Mouse (Mus musculus) forebrain, embryonic 13.5 days (tissue): Measurements from ENCODE around the gene Hyou1. TPM values are rescaled to one million over a fixed set of nuclear protein-coding genes. Genes with fewer than 3 reads are reported as not detected.
A peak's percentile ranks its signal among the peaks of the same experiment; 100 is the strongest.
"Not testable (repeated sequence)": the region's sequence is repeated elsewhere in the genome, so short reads cannot be mapped to it uniquely, and the experiment has no call there.

Experiments
- ATAC-seq: fragments of 200-750 bp; cut with Nextera tagmentation; 2 replicates; pipeline ENCODE4 v1.8.0; 2017
- H3K27ac ChIP-seq: fragments of 300-500 bp; sonication (generic); 2 replicates; pipeline ENCODE4 v1.5.1; 2015; ENCODE audit warnings: inconsistent platforms, mild to moderate bottlenecking, moderate library complexity
- H3K27me3 ChIP-seq: fragments of 300-500 bp; sonication (generic); 2 replicates; pipeline ENCODE4 v1.6.1; 2015; ENCODE audit warnings: mild to moderate bottlenecking, inconsistent platforms
- H3K36me3 ChIP-seq: fragments of 300-500 bp; sonication (generic); 2 replicates; pipeline ENCODE4 v1.6.1; 2015; ENCODE audit warnings: mild to moderate bottlenecking, inconsistent platforms; ENCODE audit not compliant: poor library complexity, severe bottlenecking
- H3K4me1 ChIP-seq: fragments of 300-500 bp; sonication (generic); 2 replicates; pipeline ENCODE4 v1.6.1; 2015; ENCODE audit warnings: inconsistent platforms
- H3K4me2 ChIP-seq: fragments of 300-500 bp; sonication (generic); 2 replicates; pipeline ENCODE4 v1.6.1; 2015; ENCODE audit warnings: inconsistent platforms, mild to moderate bottlenecking, moderate library complexity
- H3K4me3 ChIP-seq: fragments of 300-500 bp; sonication (generic); 2 replicates; pipeline ENCODE4 v1.5.1; 2015; ENCODE audit warnings: mild to moderate bottlenecking, inconsistent platforms
- H3K9ac ChIP-seq: fragments of 300-500 bp; sonication (generic); 2 replicates; pipeline ENCODE4 v1.6.1; 2015; ENCODE audit warnings: mild to moderate bottlenecking, inconsistent platforms
- H3K9me3 ChIP-seq: fragments of 300-500 bp; sonication (generic); replicated peaks from 2 replicates; pipeline ENCODE4 v1.6.1; 2016; ENCODE audit warnings: inconsistent platforms
- WGBS: fragments of 180-500 bp; shearing (Covaris S2); methylation state at CpG from one replicate; pipeline ENCODE4 v1.1.7; 2015; 5-methylcytosine and 5-hydroxymethylcytosine counted together
- polyA plus RNA-seq: library from polyadenylated mRNA; unstranded; fragments of >200 nt; fragmentation: Nextera tagmentation; extraction: Ambion mirVana; gene quantifications from 2 replicates; pipeline ENCODE4 v1.2.1, GENCODE M21; 2015

The Hyou1 gene
- polyA plus RNA-seq, 1 experiment from 2014 or later: 22.4 TPM

DNA sequence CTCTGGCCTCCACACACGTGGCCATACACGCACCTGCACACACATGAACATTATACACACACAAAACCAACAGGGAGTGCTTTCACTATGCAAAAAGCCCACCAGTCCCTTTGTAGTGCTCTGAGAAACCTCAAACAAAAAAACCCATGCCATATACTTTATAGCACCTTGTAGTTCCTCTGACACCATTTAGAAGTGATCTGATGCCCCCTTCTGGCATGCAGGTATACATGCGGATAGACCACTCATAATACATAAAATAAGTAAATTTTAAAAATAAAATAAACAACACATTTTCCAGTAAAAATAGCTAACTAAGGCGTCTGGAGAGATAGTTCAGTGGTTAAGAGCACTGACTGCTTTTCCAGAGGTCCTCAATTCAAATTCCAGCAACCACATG, 22.1 kb upstream of the Hyou1 start:
- Histone ChIP-seq H3K4me1 (peaks cover 11% of the 10 kb centered on the region), H3K9ac (peak overlapping the region; percentile 30; the same call in 1 of the 2 replicates), H3K36me3 (peaks cover 73% of the 10 kb centered on the region), H3K27ac (no peak overlapping the region), H3K4me3 (no peak overlapping the region), H3K4me2 (no peak overlapping the region), H3K9me3 (no peaks in the 10 kb centered on the region), H3K27me3 (no peaks in the 10 kb centered on the region)
- ATAC-seq: no peak
- WGBS: 80% methylated on average over 4 of the region's 4 CpGs

- peaks cover 11% of the 10 kb centered on the region for H3K4me1 ChIP-seq
- peak; percentile 96 for ATAC-seq
- H3K9me3 ChIP-seq: no peaks in the 10 kb centered on the region
- no peaks in the 10 kb centered on the region for H3K27me3 ChIP-seq
- whole genome bisulfite sequencing: under 1% methylated on average over 44 of the region's 44 CpGs
- H3K4me2 ChIP-seq: peak within 1 kb of the TSS; percentile 70
- H3K4me3 ChIP-seq: peak within 1 kb of the TSS; percentile 96
- peak within 1 kb of the TSS; percentile 57 for H3K27ac ChIP-seq
- peak within 1 kb of the TSS; percentile 88 for H3K9ac ChIP-seq
- H3K36me3 ChIP-seq: peaks cover 32% of the 10 kb centered on the region
These were observed 17.9 kb upstream of the Hyou1 start, which contains the start of gene Vps11 for GRCm38 (mm10) chr9:44361190-44361917. Gene Vps11, minus strand, starts transcription at chr9:44361670.

DNA sequence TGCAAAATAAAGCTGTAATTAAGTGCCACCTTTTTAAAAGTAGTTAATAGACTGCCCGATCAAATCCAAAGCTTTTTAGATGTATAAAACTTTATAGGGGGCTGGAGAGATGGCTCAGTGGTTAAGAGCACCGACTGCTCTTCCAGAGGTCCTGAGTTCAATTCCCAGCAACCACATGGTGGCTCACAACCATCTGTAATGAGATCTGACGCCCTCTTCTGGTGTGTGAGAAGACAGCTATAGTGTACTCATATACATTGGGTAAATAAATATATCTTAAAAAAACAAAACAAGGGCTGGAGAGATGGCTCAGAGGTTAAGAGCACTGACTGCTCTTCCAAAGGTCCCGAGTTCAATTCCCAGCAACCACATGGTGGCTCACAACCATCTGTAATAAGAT, 17.4 kb upstream of the Hyou1 start:
- WGBS: 46% methylated on average over 4 of the region's 4 CpGs
- ATAC-seq: peak; percentile 59; the same call in 1 of the 2 replicates
- not testable (repeated sequence) for H3K27me3 ChIP-seq, H3K9me3 ChIP-seq
- H3K4me3 ChIP-seq: peak overlapping the region; percentile 96
- peak overlapping the region; percentile 70 for H3K4me2 ChIP-seq
- H3K9ac ChIP-seq: peak overlapping the region; percentile 88; the same call in 1 of the 2 replicates
- peaks cover 11% of the 10 kb centered on the region for H3K4me1 ChIP-seq
- peaks cover 26% of the 10 kb centered on the region for H3K36me3 ChIP-seq
- H3K27ac ChIP-seq: peak overlapping the region; percentile 40; the same call in 1 of the 2 replicates

DNA sequence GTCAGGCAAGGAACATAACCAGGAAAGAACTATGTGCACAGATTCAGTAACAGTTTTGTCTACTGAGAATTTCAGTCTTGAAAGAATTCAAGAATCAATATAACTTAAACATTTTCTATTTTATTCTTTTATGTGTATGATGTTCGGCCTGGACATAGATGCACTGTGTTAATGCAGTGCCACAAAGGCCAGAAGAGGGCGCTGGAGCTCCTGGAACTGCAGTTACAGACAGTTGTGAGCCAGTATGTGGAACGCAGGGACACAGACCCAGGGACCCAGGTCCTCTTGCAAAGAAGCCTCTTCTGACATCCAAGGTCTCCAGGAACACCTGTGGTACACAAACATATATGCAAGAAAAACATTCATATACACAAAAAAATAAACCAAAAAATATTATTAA, 14.8 kb upstream of the Hyou1 start:
- H3K4me3 ChIP-seq: no peak overlapping the region
- peaks cover 3% of the 10 kb centered on the region for H3K36me3 ChIP-seq
- H3K4me2 ChIP-seq: no peak overlapping the region
- H3K9me3 ChIP-seq: no peaks in the 10 kb centered on the region
- WGBS: 57% methylated on average over 3 of the region's 3 CpGs
- peaks cover 11% of the 10 kb centered on the region for H3K4me1 ChIP-seq
- H3K27ac ChIP-seq: no peak overlapping the region
- no peak for ATAC-seq
- no peaks in the 10 kb centered on the region for H3K27me3 ChIP-seq
- no peak overlapping the region for H3K9ac ChIP-seq

DNA sequence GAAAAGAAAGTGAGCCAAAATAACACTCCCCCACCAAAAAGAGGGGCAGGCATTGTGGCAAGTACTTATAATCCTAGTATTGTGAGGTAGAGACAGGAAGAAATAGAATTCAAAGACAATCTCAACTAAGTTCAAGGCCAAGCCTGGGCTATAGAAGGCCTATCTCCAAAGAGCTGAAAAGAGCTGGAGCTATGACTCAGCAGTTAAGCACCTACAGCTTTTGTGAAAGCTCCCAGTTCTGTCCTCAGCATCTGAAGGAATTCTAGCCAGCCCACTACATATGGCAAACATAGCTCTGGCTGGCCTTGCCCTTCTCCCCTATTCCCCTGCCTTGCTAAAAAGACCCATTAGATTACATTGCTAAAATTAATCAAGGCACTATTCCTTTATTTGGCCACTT, 5.9 kb upstream of the Hyou1 start:
- Histone ChIP-seq H3K27ac (no peak overlapping the region), H3K4me3 (no peak overlapping the region), H3K4me1 (peaks cover 8% of the 10 kb centered on the region; the same call in 1 of the 2 replicates), H3K9ac (no peak overlapping the region), H3K27me3 (no peaks in the 10 kb centered on the region), H3K4me2 (no peak overlapping the region), H3K9me3 (no peaks in the 10 kb centered on the region), H3K36me3 (no peaks in the 10 kb centered on the region)
- ATAC-seq: no peak

- no peak for ATAC-seq
- no peaks in the 10 kb centered on the region for H3K9me3 ChIP-seq
- H3K36me3 ChIP-seq: peaks cover 6% of the 10 kb centered on the region
These were observed 3.1 kb upstream of the Hyou1 start for GRCm38 (mm10) chr9:44376141-44376540.

DNA sequence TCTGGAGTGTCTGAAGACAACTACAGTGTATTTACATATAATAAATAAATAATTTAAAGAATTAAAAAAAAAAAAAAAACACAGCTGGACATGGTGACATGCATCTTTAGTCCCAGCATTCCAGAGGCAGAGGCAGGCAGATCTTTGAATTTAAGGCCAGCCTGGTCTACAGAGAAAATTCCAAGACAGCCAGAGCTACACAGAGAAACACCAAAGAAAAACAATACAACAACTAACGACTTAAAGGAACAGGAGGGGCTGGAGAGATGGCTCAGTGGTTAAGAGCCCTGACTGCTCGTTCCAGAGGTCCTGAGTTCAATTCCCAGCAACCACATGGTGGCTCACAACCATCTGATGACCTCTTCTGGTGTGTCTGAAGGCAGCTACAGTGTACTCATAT, 2.0 kb upstream of the Hyou1 start:
- 80% methylated on average over 2 of the region's 2 CpGs for WGBS
- peaks cover 18% of the 10 kb centered on the region for H3K36me3 ChIP-seq
- not testable (repeated sequence) for H3K9ac ChIP-seq, H3K27me3 ChIP-seq, H3K27ac ChIP-seq, H3K9me3 ChIP-seq, H3K4me3 ChIP-seq, H3K4me2 ChIP-seq, ATAC-seq
- peaks cover 21% of the 10 kb centered on the region for H3K4me1 ChIP-seq

More at GRCm38 (mm10) chr9:44376141-44376540, 3.1 kb upstream of the Hyou1 start:
- Histone ChIP-seq H3K9ac (no peak overlapping the region), H3K4me3 (no peak overlapping the region), H3K4me2 (no peak overlapping the region), H3K4me1 (peaks cover 21% of the 10 kb centered on the region), H3K27me3 (no peaks in the 10 kb centered on the region), H3K27ac (no peak overlapping the region)
- WGBS: 89% methylated on average over 6 of the region's 6 CpGs

DNA sequence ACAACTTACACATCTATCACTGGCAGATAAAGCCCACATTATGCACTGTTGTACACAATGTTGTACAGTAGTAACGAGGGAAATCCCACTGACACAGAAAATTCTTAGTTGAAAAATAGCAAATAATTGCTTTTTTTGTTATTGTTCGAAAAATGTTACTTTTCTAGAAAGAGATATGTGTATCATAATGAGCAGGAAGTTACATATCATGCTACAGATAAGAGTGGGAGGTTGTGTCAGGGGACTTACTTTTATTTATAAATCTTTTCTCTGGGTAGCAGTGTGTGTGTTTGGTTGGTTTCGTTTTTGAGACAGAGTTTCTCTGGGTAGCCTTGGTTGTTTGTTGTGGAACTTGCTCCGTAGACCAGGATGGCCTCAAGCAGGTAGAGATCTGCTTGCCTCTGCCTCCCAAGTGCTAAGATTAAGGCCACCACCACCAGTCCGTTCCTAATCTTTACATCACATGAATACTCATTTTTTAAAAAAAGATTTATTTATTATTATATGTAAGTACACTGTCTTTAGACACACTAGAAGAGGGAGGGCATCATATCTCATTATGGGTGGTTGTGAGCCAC, 1.0 kb upstream of the Hyou1 start:
- peak overlapping the region; percentile 77 for H3K27ac ChIP-seq
- H3K4me2 ChIP-seq: peak overlapping the region; percentile 93
- peaks cover 27% of the 10 kb centered on the region for H3K36me3 ChIP-seq
- H3K9ac ChIP-seq: peak overlapping the region; percentile 81
- H3K4me3 ChIP-seq: peak overlapping the region; percentile 90
- H3K9me3 ChIP-seq: no peaks in the 10 kb centered on the region
- peaks cover 21% of the 10 kb centered on the region for H3K4me1 ChIP-seq
- H3K27me3 ChIP-seq: no peaks in the 10 kb centered on the region
- ATAC-seq: no peak
- 91% methylated on average over 5 of the region's 5 CpGs for WGBS

DNA sequence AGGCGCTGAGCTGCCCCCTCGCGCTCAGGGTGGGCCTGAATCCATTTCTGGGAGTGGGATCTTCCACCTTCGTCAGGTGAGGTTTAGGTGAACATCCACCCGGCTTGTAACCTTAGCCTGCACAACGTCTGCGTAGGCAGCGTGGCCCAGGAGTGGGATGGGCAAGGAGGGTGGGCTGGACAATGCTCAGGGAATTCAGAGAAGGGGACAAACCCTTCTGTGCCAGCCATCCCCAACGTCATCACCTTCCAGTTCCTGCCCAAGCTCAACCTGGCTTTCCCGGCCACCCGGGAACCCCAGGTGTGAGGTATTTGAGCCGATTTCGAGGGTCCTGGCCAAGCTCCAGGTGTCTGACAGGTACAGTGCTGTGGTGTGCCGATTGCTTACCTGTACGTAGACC, 572 bp downstream of the Hyou1 start:
- H3K27me3 ChIP-seq: no peaks in the 10 kb centered on the region
- peak overlapping the region; percentile 93 for H3K4me2 ChIP-seq
- peak overlapping the region; percentile 90 for H3K4me3 ChIP-seq
- 13% methylated on average over 15 of the region's 15 CpGs for WGBS
- H3K9me3 ChIP-seq: no peaks in the 10 kb centered on the region
- H3K4me1 ChIP-seq: peaks cover 21% of the 10 kb centered on the region
- H3K27ac ChIP-seq: peak overlapping the region; percentile 81
- H3K36me3 ChIP-seq: peaks cover 43% of the 10 kb centered on the region
- H3K9ac ChIP-seq: peak overlapping the region; percentile 98
- no peak; the same call in 1 of the 2 replicates for ATAC-seq

DNA sequence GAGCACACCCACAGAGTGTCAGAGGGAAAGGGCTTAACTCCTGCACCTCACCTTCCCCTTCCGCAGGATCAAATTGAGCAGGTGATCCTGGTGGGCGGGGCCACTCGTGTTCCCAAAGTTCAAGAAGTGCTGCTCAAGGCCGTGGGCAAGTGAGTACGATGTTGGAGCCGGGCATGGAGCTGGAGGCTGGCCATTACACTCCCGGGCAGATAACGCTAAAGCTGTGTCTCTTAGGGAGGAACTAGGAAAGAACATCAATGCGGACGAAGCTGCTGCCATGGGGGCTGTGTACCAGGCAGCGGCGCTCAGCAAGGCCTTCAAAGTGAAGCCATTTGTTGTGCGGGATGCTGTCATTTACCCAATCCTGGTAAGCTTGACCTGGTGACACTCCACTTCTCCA, 5.3 kb downstream of the Hyou1 start:
- Histone ChIP-seq H3K27me3 (no peaks in the 10 kb centered on the region), H3K4me3 (no peak overlapping the region), H3K9ac (no peak overlapping the region), H3K9me3 (no peaks in the 10 kb centered on the region), H3K4me1 (peaks cover 11% of the 10 kb centered on the region), H3K36me3 (peaks cover 91% of the 10 kb centered on the region), H3K27ac (no peak overlapping the region), H3K4me2 (no peak overlapping the region)
- no peak for ATAC-seq
- WGBS: 94% methylated on average over 13 of the region's 13 CpGs

DNA sequence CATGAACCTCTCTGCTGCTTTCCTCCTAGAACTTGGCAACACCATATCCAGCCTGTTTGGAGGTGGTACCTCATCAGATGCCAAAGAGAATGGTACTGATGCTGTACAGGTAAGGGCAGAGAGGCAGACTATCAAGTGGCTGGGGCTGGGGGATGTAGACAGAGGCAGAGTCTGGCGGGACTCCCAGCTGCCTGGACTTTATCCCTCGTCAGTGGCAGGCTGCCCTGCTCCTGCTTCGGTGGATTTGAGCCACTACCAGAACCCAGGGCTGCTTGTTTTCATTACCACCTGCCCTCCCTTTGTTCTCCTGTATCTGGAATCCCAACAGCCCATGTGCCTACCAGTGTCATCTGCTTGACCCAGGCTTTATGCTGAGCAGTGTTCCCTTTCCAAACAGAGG, 7.9 kb downstream of the Hyou1 start:
- Histone ChIP-seq H3K36me3 (peaks cover 96% of the 10 kb centered on the region), H3K27me3 (no peaks in the 10 kb centered on the region), H3K9ac (no peak overlapping the region), H3K9me3 (no peaks in the 10 kb centered on the region), H3K4me1 (no peaks in the 10 kb centered on the region), H3K4me2 (no peak overlapping the region), H3K27ac (no peak overlapping the region), H3K4me3 (no peak overlapping the region)
- 94% methylated on average over 3 of the region's 3 CpGs for WGBS
- no peak for ATAC-seq

DNA sequence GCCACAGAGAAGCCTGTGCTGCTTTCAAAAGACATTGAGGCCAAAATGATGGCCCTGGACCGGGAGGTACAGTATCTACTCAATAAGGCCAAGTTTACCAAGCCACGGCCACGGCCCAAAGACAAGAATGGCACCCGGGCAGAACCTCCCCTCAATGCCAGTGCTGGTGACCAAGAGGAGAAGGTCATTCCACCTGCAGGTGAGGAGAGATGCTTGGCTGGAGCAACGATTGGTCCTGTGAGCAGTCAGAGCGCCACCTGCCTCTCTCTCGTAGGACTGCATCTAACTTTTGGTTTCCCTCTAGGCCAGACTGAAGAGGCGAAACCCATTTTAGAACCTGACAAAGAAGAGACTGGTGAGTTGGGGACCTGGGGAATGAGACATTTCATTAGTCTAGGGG, 10.0 kb downstream of the Hyou1 start:
- 59% methylated on average over 8 of the region's 8 CpGs for WGBS
- Histone ChIP-seq H3K4me2 (no peak overlapping the region), H3K27ac (no peak overlapping the region), H3K36me3 (peaks cover 75% of the 10 kb centered on the region), H3K9me3 (no peaks in the 10 kb centered on the region), H3K9ac (no peak overlapping the region), H3K27me3 (no peaks in the 10 kb centered on the region), H3K4me3 (no peak overlapping the region), H3K4me1 (no peaks in the 10 kb centered on the region)
- ATAC-seq: no peak
